Mouse (Mus musculus) CD8-positive naive resting alpha-beta T cell, adult 2 months (primary cell): ENCODE data around the gene Cib2.

Source experiments
- DNase-seq, 2 experiments: peaks; one replicate each; pipeline ENCODE4 v3.0.0; 2022; ENCODE audit warnings: low read depth in 2 of 2, low spot score in 2 of 2

The Cib2 gene

GRCm38 (mm10) chr9:54547536-54547935 is 12.5 kb downstream of the Cib2 start:
- peak; percentile 7 to 21 for DNase-seq

DNA sequence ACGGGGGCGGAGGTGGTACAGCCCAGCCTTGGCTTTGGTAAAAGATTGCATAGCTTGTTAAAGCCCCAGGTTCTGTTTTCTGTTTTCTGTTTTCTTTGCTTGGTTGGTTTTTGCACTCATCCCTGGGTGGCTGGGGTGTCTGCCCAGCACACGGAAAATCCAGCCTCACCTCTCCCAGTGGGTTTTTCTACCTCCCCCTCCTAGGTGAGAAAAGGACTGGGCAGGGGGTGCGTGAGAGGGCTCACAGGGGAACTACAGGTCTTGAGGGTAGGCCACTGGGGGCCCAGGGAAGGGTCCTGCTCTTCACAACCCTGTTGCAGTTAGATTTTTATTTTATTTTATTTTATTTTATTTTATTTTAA is 15.1 kb downstream of the Cib2 start:
- DNase-seq, result no peak

GRCm38 (mm10) chr9:54544212-54544953 is 15.6 kb downstream of the Cib2 start:
- no peak for DNase-seq

DNA sequence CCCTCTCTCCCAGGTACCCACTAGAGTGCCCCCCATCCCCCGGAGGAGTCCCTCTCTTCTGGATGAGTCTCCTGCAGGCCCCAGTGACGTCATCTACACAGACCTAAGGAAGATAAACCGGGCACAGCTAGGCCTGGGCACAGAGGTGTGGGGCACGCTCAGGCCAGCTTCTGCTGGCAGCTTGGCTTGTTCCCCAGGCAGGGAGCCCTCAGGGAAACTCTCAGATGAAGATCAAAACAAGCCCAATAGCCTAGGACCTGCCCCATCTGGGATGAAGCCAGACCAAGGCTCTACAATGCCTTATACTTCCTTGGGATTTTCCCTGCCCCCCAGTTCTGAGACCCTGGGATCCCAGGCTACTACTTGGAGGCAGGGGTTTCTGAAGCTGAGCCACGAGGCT is 19.2 kb downstream of the Cib2 start:
- DNase-seq, result no peak

GRCm38 (mm10) chr9:54538684-54539083 is 21.3 kb downstream of the Cib2 start, which contains the start of gene Sh2d7:
TSS of gene Sh2d7 (plus strand) at chr9:54538984.
- DNase-seq, result no peak

GRCm38 (mm10) chr9:54538244-54538643 is 21.8 kb downstream of the Cib2 start:
- no peak for DNase-seq

- no peak for DNase-seq
These were observed 22.5 kb downstream of the Cib2 start for GRCm38 (mm10) chr9:54537480-54537879.

- DNase-seq, result no peak
These were observed 23.0 kb downstream of the Cib2 start for GRCm38 (mm10) chr9:54537030-54537429.

GRCm38 (mm10) chr9:54536236-54536635 is 23.8 kb downstream of the Cib2 start:
- no peak for DNase-seq

GRCm38 (mm10) chr9:54533975-54534374 is 26.0 kb downstream of the Cib2 start:
- no peak for DNase-seq

DNA sequence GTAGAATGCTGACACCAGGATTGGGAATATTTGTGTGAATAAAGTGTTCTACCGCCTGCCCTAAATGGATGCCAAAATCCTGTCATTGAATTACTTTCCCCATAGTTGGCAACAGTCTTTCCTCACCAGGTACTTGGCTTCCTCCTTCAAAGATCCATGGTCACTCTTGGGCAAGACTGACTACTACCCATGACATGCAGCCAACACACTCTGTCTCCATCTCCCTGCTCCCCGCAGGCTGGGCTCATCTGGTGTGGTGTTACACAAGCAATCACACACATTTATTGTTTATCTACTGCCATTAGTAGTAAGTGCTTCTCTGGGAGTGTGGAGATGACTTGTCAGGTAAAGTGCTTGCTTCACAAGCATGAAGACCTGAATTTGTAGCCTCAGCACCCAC is 27.1 kb downstream of the Cib2 start:
- no peak for DNase-seq

DNA sequence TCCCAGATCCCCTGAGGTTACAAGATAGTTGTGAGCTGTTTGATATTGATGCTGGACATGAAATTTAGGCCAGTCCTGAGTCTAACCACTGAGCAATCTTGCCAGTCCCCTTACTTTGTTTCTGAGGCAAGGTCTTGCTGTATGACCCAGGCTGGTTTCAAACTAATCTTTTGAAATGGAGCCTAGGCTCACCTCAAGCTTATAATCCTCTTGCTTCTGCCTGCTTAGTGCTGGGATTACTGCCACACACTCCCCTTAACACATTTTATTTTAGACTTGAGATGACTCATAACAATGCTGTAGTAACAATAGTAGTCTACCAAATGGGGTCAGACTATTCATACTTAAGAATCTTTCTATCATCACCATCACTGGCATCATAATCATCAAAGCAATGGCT is 28.6 kb downstream of the Cib2 start:
- no peak for DNase-seq

GRCm38 (mm10) chr9:54530836-54531235 is 29.2 kb downstream of the Cib2 start:
- no peak for DNase-seq

DNA sequence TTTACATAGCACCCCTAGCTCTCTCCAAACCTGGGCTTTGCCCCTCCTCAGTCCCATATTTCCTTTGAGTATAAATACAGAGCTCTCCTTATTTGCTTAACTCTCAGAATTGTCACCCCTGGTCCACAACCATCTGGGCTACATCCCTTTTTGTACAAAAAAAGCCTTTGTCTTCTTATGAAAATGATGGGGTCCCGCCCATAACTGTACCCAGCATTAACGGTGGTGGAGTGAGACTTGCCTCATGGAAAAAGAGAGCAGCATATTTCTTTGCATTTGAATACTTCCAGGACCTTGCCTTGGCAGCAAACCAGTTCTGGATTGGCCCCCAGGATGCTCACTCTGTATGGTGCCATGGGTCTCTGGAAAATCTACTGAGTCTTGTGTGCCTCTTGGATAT is 30.1 kb downstream of the Cib2 start:
- DNase-seq, result no peak

GRCm38 (mm10) chr9:54527694-54528093 is 32.3 kb downstream of the Cib2 start:
- DNase-seq, result no peak

GRCm38 (mm10) chr9:54520286-54520685 is 39.7 kb downstream of the Cib2 start:
- DNase-seq, result no peak

GRCm38 (mm10) chr9:54518921-54519320 is 41.1 kb downstream of the Cib2 start:
- DNase-seq, result no peak

GRCm38 (mm10) chr9:54515991-54516390 is 44.0 kb downstream of the Cib2 start:
- no peak for DNase-seq

DNA sequence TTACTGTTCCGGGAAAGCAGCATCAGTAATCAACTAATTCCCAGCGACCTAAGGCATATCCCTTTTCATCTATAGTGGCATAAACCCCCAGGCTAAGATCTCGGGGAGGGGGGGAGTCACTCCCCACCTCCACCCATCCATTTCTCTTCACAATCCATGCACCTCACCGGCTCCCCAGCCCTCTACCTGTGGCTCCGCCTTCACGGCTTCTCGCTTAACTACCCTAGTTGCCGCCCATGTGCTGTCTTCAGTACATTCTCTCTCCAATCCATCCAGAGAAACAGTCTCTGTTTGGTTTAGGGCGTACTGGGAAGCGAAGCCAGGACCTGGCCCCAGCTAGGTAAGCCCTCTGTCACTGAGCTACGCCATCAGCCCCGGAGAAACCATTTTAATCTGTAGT is 57.1 kb downstream of the Cib2 start:
- DNase-seq, result no peak

GRCm38 (mm10) chr9:54502111-54502495 is 57.9 kb downstream of the Cib2 start:
- no peak for DNase-seq

GRCm38 (mm10) chr9:54501453-54502110 is 58.4 kb downstream of the Cib2 start, which contains the start of gene Dmxl2:
TSS of gene Dmxl2 (minus strand) at chr9:54501626.
- no peak for DNase-seq

GRCm38 (mm10) chr9:54500832-54501452 is 59.1 kb downstream of the Cib2 start:
- no peak for DNase-seq
